Mouse (Mus musculus): ENCODE measurements at regions not wholly inside any gene's neighbourhood (a gene's known extent, or its start where the extent isn't known, plus 50 kb on each side); places are given as distances from the start of the nearest gene placed in this dataset.

- Histone ChIP-seq H3K27ac (ENCODE audit: low read depth, low read length) (no peak overlapping the region), H3K4me2 (ENCODE audit: low read length) (no peak overlapping the region), H3K36me3 (ENCODE audit: control insufficient read depth, insufficient read depth, low read length) (no peaks in the 10 kb centered on the region), H3K27me3 (replicated peaks; ENCODE audit: control insufficient read depth, insufficient read depth, low read length) (no peaks in the 10 kb centered on the region), H3K9me3 (ENCODE audit: control insufficient read depth, low read length) (no peaks in the 10 kb centered on the region), H3K9ac (ENCODE audit: low read depth, low read length) (no peak overlapping the region), H3K4me1 (ENCODE audit: control insufficient read depth, insufficient read depth, low read depth, low read length) (peaks cover 4% of the 10 kb centered on the region), H3K4me3 (ENCODE audit: low read length) (no peak overlapping the region)
- no peak for ATAC-seq
- WGBS = 85% methylated on average over 1 of the region's 1 CpGs
Observed at GRCm38 (mm10) chr13:71342921-71343320, 501.3 kb upstream of the Adamts16 start.

- H3K4me1 ChIP-seq (ENCODE audit: control insufficient read depth, insufficient read depth, low read depth, low read length) = peaks cover 4% of the 10 kb centered on the region
Observed at GRCm38 (mm10) chr13:71338700-71339099, 497.1 kb upstream of the Adamts16 start.

DNA sequence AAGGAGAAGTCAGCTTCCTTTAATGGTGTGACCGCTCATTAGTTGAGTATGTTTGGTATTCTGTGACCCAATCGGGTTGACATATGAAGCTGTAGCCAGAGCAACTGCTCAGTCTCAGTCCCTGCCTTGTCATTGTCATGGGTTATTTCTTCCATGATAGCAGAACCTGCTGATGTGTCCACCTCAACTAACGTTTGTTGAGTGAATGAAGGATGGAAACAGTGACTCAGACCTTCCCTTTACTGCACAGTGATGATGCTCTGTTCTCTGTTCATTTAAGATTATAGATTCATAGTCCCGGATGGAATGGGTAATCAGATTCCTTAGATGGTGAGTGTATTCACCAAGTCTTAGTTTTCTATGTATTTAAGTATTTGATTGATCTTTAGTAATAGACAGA, 493.3 kb upstream of the Adamts16 start:
- no peaks in the 10 kb centered on the region for H3K36me3 ChIP-seq (ENCODE audit: control insufficient read depth, insufficient read depth, low read length)
- no peak overlapping the region for H3K27ac ChIP-seq (ENCODE audit: low read depth, low read length)
- ATAC-seq = no peak
- H3K27me3 ChIP-seq (replicated peaks; ENCODE audit: control insufficient read depth, insufficient read depth, low read length) = no peaks in the 10 kb centered on the region; the same call in 1 of the 2 replicates
- H3K4me1 ChIP-seq (ENCODE audit: control insufficient read depth, insufficient read depth, low read depth, low read length) = peaks cover 4% of the 10 kb centered on the region
- no peak overlapping the region for H3K9ac ChIP-seq (ENCODE audit: low read depth, low read length)
- no peak overlapping the region for H3K4me2 ChIP-seq (ENCODE audit: low read length)
- H3K9me3 ChIP-seq (ENCODE audit: control insufficient read depth, low read length) = no peaks in the 10 kb centered on the region
- WGBS = 91% methylated on average over 4 of the region's 4 CpGs
- H3K4me3 ChIP-seq (ENCODE audit: low read length) = no peak overlapping the region

More at GRCm38 (mm10) chr13:71338700-71339099, 497.1 kb upstream of the Adamts16 start:
- Histone ChIP-seq H3K27ac (ENCODE audit: low read depth, low read length) (no peak overlapping the region), H3K9ac (ENCODE audit: low read depth, low read length) (no peak overlapping the region), H3K4me3 (ENCODE audit: low read length) (no peak overlapping the region), H3K9me3 (ENCODE audit: control insufficient read depth, low read length) (no peaks in the 10 kb centered on the region), H3K27me3 (replicated peaks; ENCODE audit: control insufficient read depth, insufficient read depth, low read length) (no peaks in the 10 kb centered on the region; the same call in 1 of the 2 replicates), H3K36me3 (ENCODE audit: control insufficient read depth, insufficient read depth, low read length) (no peaks in the 10 kb centered on the region), H3K4me2 (ENCODE audit: low read length) (no peak overlapping the region)
- 31% methylated on average over 6 of the region's 6 CpGs for WGBS
- peak; percentile 42; the same call in 1 of the 2 replicates for ATAC-seq

DNA sequence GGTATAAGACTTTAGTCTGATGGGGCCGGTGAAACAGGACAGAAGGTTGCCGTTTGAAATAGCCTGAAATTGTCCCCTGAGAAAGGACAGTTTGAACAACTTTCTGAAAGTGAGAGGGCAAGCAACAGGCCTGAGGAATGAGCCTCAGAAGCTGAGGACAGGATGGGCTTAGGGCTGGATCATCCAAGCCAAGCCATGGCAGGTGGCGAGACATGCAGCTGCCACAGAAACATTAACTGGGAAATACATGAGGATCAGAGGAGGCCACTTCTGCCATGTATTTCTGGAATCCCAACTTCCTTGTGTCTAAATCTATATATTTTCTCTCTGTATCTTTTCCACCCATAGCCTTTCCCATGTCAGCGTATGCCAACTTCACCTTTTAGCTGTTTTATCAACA, 491.5 kb upstream of the Adamts16 start:
- Histone ChIP-seq H3K36me3 (ENCODE audit: control insufficient read depth, insufficient read depth, low read length) (no peaks in the 10 kb centered on the region), H3K4me3 (ENCODE audit: low read length) (no peak overlapping the region), H3K4me2 (ENCODE audit: low read length) (no peak overlapping the region), H3K9ac (ENCODE audit: low read depth, low read length) (no peak overlapping the region), H3K27ac (ENCODE audit: low read depth, low read length) (no peak overlapping the region), H3K9me3 (ENCODE audit: control insufficient read depth, low read length) (no peaks in the 10 kb centered on the region), H3K4me1 (ENCODE audit: control insufficient read depth, insufficient read depth, low read depth, low read length) (no peaks in the 10 kb centered on the region), H3K27me3 (replicated peaks; ENCODE audit: control insufficient read depth, insufficient read depth, low read length) (no peaks in the 10 kb centered on the region; the same call in 1 of the 2 replicates)
- 94% methylated on average over 4 of the region's 4 CpGs for WGBS
- ATAC-seq = no peak

GRCm38 (mm10) chr13:71330321-71330720, 488.7 kb upstream of the Adamts16 start:
- 43% methylated on average over 6 of the region's 6 CpGs for WGBS
- Histone ChIP-seq H3K27ac (ENCODE audit: low read depth, low read length) (no peak overlapping the region), H3K9ac (ENCODE audit: low read depth, low read length) (no peak overlapping the region), H3K4me1 (ENCODE audit: control insufficient read depth, insufficient read depth, low read depth, low read length) (no peaks in the 10 kb centered on the region), H3K9me3 (ENCODE audit: control insufficient read depth, low read length) (no peaks in the 10 kb centered on the region), H3K36me3 (ENCODE audit: control insufficient read depth, insufficient read depth, low read length) (no peaks in the 10 kb centered on the region), H3K27me3 (replicated peaks; ENCODE audit: control insufficient read depth, insufficient read depth, low read length) (no peaks in the 10 kb centered on the region), H3K4me2 (ENCODE audit: low read length) (no peak overlapping the region), H3K4me3 (ENCODE audit: low read length) (no peak overlapping the region)
- ATAC-seq = no peak

GRCm38 (mm10) chr13:71327802-71328753, 486.5 kb upstream of the Adamts16 start:
- Histone ChIP-seq H3K9me3 (ENCODE audit: control insufficient read depth, low read length) (no peaks in the 10 kb centered on the region), H3K4me3 (ENCODE audit: low read length) (no peak overlapping the region), H3K4me1 (ENCODE audit: control insufficient read depth, insufficient read depth, low read depth, low read length) (no peaks in the 10 kb centered on the region), H3K27me3 (replicated peaks; ENCODE audit: control insufficient read depth, insufficient read depth, low read length) (no peaks in the 10 kb centered on the region), H3K4me2 (ENCODE audit: low read length) (no peak overlapping the region), H3K27ac (ENCODE audit: low read depth, low read length) (no peak overlapping the region), H3K9ac (ENCODE audit: low read depth, low read length) (no peak overlapping the region), H3K36me3 (ENCODE audit: control insufficient read depth, insufficient read depth, low read length) (no peaks in the 10 kb centered on the region)
- whole genome bisulfite sequencing = 87% methylated on average over 4 of the region's 4 CpGs
- ATAC-seq = no peak

DNA sequence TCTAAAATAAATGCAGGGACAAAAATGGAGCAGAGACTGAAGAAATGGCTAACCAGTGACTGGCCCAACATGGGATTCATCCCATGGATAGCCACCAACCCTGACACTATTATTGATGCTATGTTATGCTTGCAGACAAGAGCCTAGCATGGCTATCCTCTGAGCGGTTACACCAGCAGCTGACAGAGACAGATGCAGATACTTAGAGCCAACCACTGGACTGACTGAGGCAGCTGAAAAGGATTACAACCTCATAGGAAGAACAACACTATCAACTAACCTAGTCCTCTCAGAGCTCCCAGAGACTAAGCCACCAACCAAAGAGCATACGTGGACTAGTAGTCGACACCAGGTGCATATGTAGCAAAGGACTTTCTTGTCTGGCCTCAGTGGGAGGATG, 478.9 kb upstream of the Adamts16 start:
- Histone ChIP-seq H3K9ac (ENCODE audit: low read depth, low read length) (no peak overlapping the region), H3K27me3 (replicated peaks; ENCODE audit: control insufficient read depth, insufficient read depth, low read length) (no peaks in the 10 kb centered on the region), H3K4me1 (ENCODE audit: control insufficient read depth, insufficient read depth, low read depth, low read length) (no peaks in the 10 kb centered on the region), H3K36me3 (ENCODE audit: control insufficient read depth, insufficient read depth, low read length) (no peaks in the 10 kb centered on the region), H3K4me3 (ENCODE audit: low read length) (no peak overlapping the region), H3K9me3 (ENCODE audit: control insufficient read depth, low read length) (no peaks in the 10 kb centered on the region), H3K27ac (ENCODE audit: low read depth, low read length) (no peak overlapping the region), H3K4me2 (ENCODE audit: low read length) (no peak overlapping the region)
- ATAC-seq = no peak
- WGBS = 92% methylated on average over 3 of the region's 3 CpGs

GRCm38 (mm10) chr13:71303956-71304355, 462.3 kb upstream of the Adamts16 start:
- H3K4me2 ChIP-seq (ENCODE audit: low read length) = no peak overlapping the region
- no peak for ATAC-seq
- no peaks in the 10 kb centered on the region for H3K9me3 ChIP-seq (ENCODE audit: control insufficient read depth, low read length)
- H3K4me1 ChIP-seq (ENCODE audit: control insufficient read depth, insufficient read depth, low read depth, low read length) = no peaks in the 10 kb centered on the region
- 96% methylated on average over 4 of the region's 4 CpGs for WGBS
- no peak overlapping the region for H3K4me3 ChIP-seq (ENCODE audit: low read length)
- H3K9ac ChIP-seq (ENCODE audit: low read depth, low read length) = no peak overlapping the region
- H3K27ac ChIP-seq (ENCODE audit: low read depth, low read length) = no peak overlapping the region
- H3K27me3 ChIP-seq (replicated peaks; ENCODE audit: control insufficient read depth, insufficient read depth, low read length) = no peaks in the 10 kb centered on the region
- H3K36me3 ChIP-seq (ENCODE audit: control insufficient read depth, insufficient read depth, low read length) = no peaks in the 10 kb centered on the region

- no peak overlapping the region for H3K9ac ChIP-seq (ENCODE audit: low read depth, low read length)
- no peak overlapping the region for H3K27ac ChIP-seq (ENCODE audit: low read depth, low read length)
- 94% methylated on average over 2 of the region's 2 CpGs for WGBS
- no peaks in the 10 kb centered on the region for H3K9me3 ChIP-seq (ENCODE audit: control insufficient read depth, low read length)
- ATAC-seq = no peak
- H3K4me1 ChIP-seq (ENCODE audit: control insufficient read depth, insufficient read depth, low read depth, low read length) = no peaks in the 10 kb centered on the region
- no peaks in the 10 kb centered on the region for H3K27me3 ChIP-seq (replicated peaks; ENCODE audit: control insufficient read depth, insufficient read depth, low read length)
- H3K36me3 ChIP-seq (ENCODE audit: control insufficient read depth, insufficient read depth, low read length) = no peaks in the 10 kb centered on the region
- H3K4me3 ChIP-seq (ENCODE audit: low read length) = no peak overlapping the region
- H3K4me2 ChIP-seq (ENCODE audit: low read length) = no peak overlapping the region
Observed at GRCm38 (mm10) chr13:71275991-71276390, 434.4 kb upstream of the Adamts16 start.

Measured in hindbrain, embryonic 16.5 days (tissue).